Mouse (Mus musculus) ES-E14 (cell line): Measurements from ENCODE around the gene Gpat3. TPM values are rescaled to one million over a fixed set of nuclear protein-coding genes. Genes with fewer than 3 reads are reported as not detected.

Experiments used
- DNase-seq: peaks from one replicate; pipeline ENCODE4 v3.0.0-alpha.2; 2013; ENCODE audit warnings: low read depth, low spot score
- H3K27ac ChIP-seq: 2 replicates; pipeline ENCODE4 v1.5.1; 2012; ENCODE audit warnings: low read depth, mild to moderate bottlenecking, low read length, moderate library complexity, mixed read lengths; ENCODE audit not compliant: poor library complexity, insufficient read depth, severe bottlenecking
- H3K36me3 ChIP-seq: 2 replicates; pipeline ENCODE4 v1.6.1; 2012; ENCODE audit warnings: mild to moderate bottlenecking, low read length, moderate library complexity, mixed read lengths; ENCODE audit not compliant: control insufficient read depth, poor library complexity, insufficient read depth, severe bottlenecking
- H3K4me1 ChIP-seq, 2 experiments: fragments of 150-350 bp in 1 of 2; sonication (generic) in 1 of 2; 2 replicates each; pipeline ENCODE4 v1.6.1; 2012; ENCODE audit warnings: low read length in 2 of 2, mild to moderate bottlenecking in 1 of 2, mixed read lengths in 1 of 2; ENCODE audit not compliant: control insufficient read depth in 2 of 2, insufficient read depth in 2 of 2, poor library complexity in 1 of 2
- H3K4me3 ChIP-seq, 2 experiments: fragments of 150-350 bp in 1 of 2; sonication (generic) in 1 of 2; 2 replicates each; pipeline ENCODE4 v1.5.1; 2012; ENCODE audit warnings: low read length in 2 of 2, low read depth in 1 of 2, mild to moderate bottlenecking in 1 of 2, mixed read lengths in 1 of 2; ENCODE audit not compliant: insufficient read depth in 1 of 2, poor library complexity in 1 of 2, severe bottlenecking in 1 of 2
- H3K9ac ChIP-seq: 2 replicates; pipeline ENCODE4 v1.6.1; 2012; ENCODE audit warnings: low read depth, mild to moderate bottlenecking, low read length, mixed read lengths; ENCODE audit not compliant: poor library complexity, insufficient read depth, severe bottlenecking
- H3K9me3 ChIP-seq: fragments of 150-350 bp; sonication (generic); 2 replicates; pipeline ENCODE4 v1.6.1; 2012; ENCODE audit warnings: low read depth, mild to moderate bottlenecking, low read length; ENCODE audit not compliant: control insufficient read depth, insufficient read depth
- CHD2 ChIP-seq: IDR thresholded peaks from 2 replicates; pipeline ENCODE4 v1.6.1; 2014; ENCODE audit warnings: mild to moderate bottlenecking, low read depth, low read length, inconsistent platforms
- HCFC1 ChIP-seq: IDR thresholded peaks from 2 replicates; pipeline ENCODE4 v1.6.1; 2012; ENCODE audit warnings: low read length, inconsistent platforms, borderline replicate concordance; ENCODE audit not compliant: insufficient read depth
- MAFK ChIP-seq: IDR thresholded peaks from 2 replicates; pipeline ENCODE4 v1.6.1; 2014; ENCODE audit warnings: mild to moderate bottlenecking, low read depth, low read length, inconsistent platforms; ENCODE audit not compliant: insufficient read depth
- ZC3H11A ChIP-seq: IDR thresholded peaks from 2 replicates; pipeline ENCODE4 v1.6.1; 2012; ENCODE audit warnings: low read depth, mild to moderate bottlenecking, inconsistent platforms, low read length, borderline replicate concordance
- ZNF384 ChIP-seq: IDR thresholded peaks from 2 replicates; pipeline ENCODE4 v1.6.1; 2012; ENCODE audit warnings: low read depth, low read length, inconsistent platforms
- in situ Hi-C, 2 experiments: fragments of 600-800 bp; cut with MboI; formaldehyde crosslinking; loops; one replicate each; pipeline ENCODE4 v1.15.1; 2025; ENCODE audit warnings: low sequenced_read_pairs in 2 of 2, inconsistent platforms in 1 of 2; ENCODE audit not compliant: unreplicated experiment in 2 of 2
- total RNA-seq: library from RNA; depleted of rRNA; stranded (reverse); fragments of 300-350 nt; gene quantifications from 2 replicates; pipeline ENCODE4 v1.2.3, GENCODE M21; 2012

Gpat3 gene
- total RNA-seq, 1 experiment = 9.3 TPM

- Histone ChIP-seq H3K9ac (no peak overlapping the region), H3K4me3 (no peak overlapping the region), H3K4me1 (0 out of 4 replicates have a peak, but pooled peaks cover 2% of the 10 kb centered on the region in 2 experiments), H3K9me3 (no peaks in the 10 kb centered on the region), H3K27ac (no peak overlapping the region), H3K36me3 (no peaks in the 10 kb centered on the region)
- DNase-seq = no peak
- in situ Hi-C loops = loop anchor here in 1 of 2 experiments (25.0 kb wide), 1 partner anchor 826 kb away; the partner anchor contains the start of gene Nkx6-1
- TF ChIP-seq ZC3H11A (no peak), CHD2 (no peak), ZNF384 (no peak), HCFC1 (no peak), MAFK (no peak)
Measured at GRCm38 (mm10) chr5:100835862-100836538, 9.5 kb upstream of the Gpat3 start.

- Histone ChIP-seq H3K27ac (no peak overlapping the region), H3K4me3 (no peak overlapping the region), H3K9me3 (no peaks in the 10 kb centered on the region), H3K9ac (no peak overlapping the region), H3K4me1 (0 out of 4 replicates have a peak, but pooled peaks cover 2% of the 10 kb centered on the region in 2 experiments), H3K36me3 (no peaks in the 10 kb centered on the region)
- in situ Hi-C loops = loop anchor here in 1 of 2 experiments (25.0 kb wide), 1 partner anchor 824 kb away; the partner anchor contains the start of gene Nkx6-1
- TF ChIP-seq ZC3H11A = no peak
- no peak for TF ChIP-seq MAFK
- TF ChIP-seq ZNF384 = no peak
- no peak for TF ChIP-seq CHD2
- TF ChIP-seq HCFC1 = no peak
- DNase-seq = no peak
Measured at GRCm38 (mm10) chr5:100837907-100838306, 7.6 kb upstream of the Gpat3 start.

- TF ChIP-seq HCFC1 = no peak
- no peak for TF ChIP-seq CHD2
- no peak for TF ChIP-seq MAFK
- no peak for TF ChIP-seq ZNF384
- TF ChIP-seq ZC3H11A = no peak
- in situ Hi-C loops = loop anchor here in 1 of 2 experiments (25.0 kb wide), 1 partner anchor 818 kb away; the partner anchor contains the start of gene Nkx6-1
- no peak for DNase-seq
- Histone ChIP-seq H3K4me3 (no peak overlapping the region), H3K4me1 (0 out of 4 replicates have a peak, but pooled peaks cover 0 to 2% of the 10 kb centered on the region in 2 experiments), H3K9ac (no peak overlapping the region), H3K9me3 (no peaks in the 10 kb centered on the region), H3K27ac (no peak overlapping the region), H3K36me3 (no peaks in the 10 kb centered on the region)
Measured at GRCm38 (mm10) chr5:100844485-100844884, 1.0 kb upstream of the Gpat3 start.

GRCm38 (mm10) chr5:100845848-100846598 lies 510 bp downstream of the Gpat3 start:
- Histone ChIP-seq H3K4me1 (0 out of 4 replicates have a peak, but pooled peaks cover 0 to 2% of the 10 kb centered on the region in 2 experiments), H3K9ac (peak overlapping the region; percentile 40), H3K9me3 (no peaks in the 10 kb centered on the region), H3K36me3 (no peaks in the 10 kb centered on the region), H3K27ac (peak overlapping the region; percentile 8; the same call in 1 of the 2 replicates), H3K4me3 (peak overlapping the region; percentile 67 to 72)
- in situ Hi-C loops = loop anchor here in 1 of 2 experiments (25.0 kb wide), 1 partner anchor 816 kb away; the partner anchor contains the start of gene Nkx6-1
- TF ChIP-seq ZC3H11A (no peak), MAFK (no peak), CHD2 (no peak), ZNF384 (no peak), HCFC1 (no peak)
- DNase-seq = peak; percentile 48
